Mouse (Mus musculus) thymus, postnatal 10 days (tissue): ENCODE results near the gene AA986860.

Source experiments
- DNase-seq, 2 experiments: peaks; one replicate each; pipeline ENCODE4 v3.0.0; 2021; ENCODE audit warnings: low spot score in 2 of 2

Gene AA986860

DNA sequence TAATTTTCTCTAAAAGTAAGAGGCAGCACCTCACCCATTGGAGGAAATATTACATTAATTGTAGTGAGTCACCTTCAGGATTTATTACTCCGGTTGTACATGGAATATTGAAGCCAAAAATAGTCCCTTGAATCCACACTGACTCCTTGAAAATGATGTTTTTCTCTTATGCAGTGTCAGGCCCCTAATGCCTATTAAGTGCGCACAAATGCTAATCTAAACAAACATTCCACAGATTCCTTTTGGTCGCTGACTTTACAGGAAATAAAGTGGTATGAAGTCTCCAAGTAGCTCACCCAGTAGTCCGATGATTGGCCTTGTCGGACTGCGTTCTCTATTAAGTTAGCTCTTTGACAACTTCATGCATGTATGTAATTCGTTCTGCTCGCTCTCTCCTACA lies 3.1 kb downstream of the AA986860 start:
- DNase-seq = no peak

DNA sequence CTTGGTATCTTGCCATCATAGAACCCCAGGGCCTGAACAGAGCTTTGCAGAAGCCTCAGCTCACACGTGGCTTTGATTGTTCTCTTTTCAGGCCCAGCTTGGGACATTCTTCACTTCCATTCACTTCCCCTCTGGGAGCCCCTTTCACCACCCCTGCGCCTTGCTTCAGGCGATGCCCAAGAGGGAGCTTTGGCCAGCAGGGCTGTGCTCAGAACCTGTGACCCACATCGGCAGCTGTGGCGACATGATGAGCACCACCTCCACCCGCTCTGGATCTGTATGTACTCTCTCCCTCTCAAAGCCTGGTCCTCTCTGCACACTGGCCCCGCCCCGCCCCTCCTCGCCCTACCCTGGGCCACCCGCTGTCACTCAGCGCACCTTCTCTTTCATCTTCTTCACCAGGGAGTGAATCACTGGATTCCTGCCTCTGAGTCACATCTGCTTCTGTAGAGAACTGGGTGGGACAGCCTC lies 5.7 kb downstream of the AA986860 start:
- no peak for DNase-seq

DNA sequence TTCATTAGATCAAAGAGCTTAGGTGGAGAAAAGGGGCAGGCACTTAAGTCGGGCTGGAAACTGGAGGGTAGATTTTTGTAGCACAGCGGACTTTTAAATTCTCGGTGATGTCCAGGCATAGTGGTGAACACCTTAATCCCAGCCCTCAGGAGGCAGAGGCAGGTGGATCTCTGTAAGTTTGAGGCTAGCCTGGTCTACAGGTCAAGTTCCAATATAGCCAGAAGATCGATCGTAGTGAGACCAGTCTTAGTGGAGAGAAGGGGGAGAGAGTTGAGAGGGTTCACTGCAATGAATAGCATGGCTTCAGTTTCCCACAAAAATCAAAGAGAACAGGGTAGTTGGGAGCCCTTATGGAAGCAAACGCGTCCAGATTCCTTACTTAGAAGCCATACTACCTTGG lies 6.1 kb downstream of the AA986860 start:
- DNase-seq = no peak

DNA sequence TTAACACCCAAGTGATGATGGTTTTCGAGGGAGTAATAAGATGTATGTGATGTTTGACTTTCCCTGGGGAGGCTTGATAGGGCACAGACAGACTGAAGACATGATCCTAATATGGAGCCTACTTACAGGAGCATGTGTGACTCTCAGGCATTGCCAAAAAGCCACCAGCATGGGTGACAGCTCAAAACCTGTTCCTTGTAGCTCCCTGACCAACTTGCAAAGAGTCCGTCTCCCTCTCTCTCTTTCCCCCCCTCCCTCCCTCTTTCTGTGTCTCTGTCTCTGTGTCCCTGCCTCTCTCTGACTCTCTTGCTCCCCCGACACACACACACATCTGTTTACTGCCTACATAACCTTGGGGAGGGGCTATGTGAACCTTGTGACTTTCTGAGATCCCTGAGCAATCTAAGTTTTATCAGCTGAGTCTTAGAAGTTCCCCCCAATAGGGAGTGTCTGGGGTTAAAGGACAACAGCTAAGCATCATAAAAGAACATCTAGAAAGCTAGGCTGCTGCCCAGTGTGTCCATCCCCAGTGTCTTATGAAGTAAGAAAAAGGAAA lies 6.9 kb downstream of the AA986860 start:
- DNase-seq = no peak

DNA sequence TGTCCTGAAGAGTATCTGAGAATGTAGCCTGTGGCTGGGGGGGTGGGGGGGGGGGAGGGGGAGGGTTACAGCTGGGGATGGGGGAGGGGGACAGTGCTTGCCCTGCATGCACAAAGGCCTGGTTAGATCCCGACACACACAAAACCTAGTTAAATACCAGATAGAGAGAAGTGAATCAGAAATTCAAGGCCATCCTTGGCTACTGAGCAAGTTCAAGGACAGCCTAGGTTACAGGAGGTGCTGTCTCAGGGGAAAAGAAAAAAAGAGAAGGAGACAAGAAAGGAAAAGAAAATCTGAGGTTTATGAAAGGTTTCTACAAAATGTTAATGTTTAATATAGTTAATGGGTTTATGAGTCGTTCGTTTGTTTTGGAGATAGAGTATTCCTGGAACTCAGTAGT lies 7.9 kb downstream of the AA986860 start:
- no peak for DNase-seq

DNA sequence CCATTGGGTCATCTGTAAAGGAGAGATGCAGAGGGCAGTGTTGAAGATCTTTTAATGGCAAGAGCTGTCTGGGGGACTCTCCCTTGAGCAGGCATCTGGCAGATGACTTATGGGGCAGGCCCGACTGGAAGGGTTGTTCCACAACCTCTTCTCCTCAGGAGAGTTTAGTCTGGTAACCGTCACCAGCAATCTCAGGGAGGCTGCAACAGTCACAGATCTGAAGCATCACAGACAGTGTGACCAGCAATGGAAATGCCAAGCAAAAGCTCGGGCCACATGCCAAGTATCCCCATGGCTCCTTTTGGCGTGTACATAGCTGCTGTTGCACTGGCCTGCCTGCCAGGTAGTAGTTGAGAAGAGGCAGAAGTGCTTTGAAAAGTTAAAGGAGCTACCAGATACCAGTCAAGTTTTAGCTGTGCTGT lies 8.5 kb downstream of the AA986860 start:
- DNase-seq = no peak

DNA sequence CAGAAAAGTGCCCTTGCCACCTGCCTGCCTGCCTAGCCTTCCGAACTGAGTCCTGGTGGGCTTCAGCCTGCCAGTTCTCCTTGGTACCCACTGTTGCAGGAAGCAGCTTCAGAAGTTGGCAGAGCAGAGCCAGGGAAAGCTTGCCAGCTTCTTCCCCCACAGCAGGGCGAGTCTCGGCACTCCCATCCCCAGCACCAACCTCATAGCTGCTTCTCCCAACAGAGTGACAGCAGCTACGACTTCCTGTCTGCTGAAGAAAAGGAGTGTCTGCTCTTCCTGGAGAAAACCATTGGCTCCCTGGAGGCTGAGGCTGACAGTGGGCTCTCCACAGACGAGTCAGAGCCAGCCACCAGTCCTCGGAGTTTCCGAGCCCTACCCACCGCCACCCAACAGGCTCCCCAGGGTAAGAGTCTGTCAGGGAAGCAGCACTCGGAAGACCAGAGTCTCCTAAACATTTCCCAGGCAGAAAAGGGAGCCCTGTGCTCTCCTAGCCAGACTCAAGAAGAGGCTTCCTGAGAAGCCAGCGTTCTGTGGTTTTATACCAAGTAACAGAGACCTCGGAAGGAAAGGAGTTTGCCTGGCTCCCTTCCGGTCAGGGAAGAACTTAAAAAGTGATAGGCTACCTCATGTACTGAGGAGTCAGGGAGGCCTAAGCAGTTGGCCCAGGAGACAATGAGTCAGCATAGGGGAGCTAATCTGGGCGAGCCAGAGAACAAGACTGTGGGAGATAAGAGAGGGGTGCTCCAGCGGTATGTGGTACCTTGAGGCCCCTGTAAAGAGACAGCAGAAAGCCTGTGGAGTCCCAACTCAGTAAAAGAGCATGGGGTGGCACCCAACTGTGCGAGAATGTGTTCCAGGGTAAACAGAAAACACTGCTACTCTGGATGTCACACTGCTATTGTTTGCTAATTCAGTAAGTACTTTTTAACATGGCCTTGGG lies 9.3 kb downstream of the AA986860 start:
- DNase-seq = no peak

DNA sequence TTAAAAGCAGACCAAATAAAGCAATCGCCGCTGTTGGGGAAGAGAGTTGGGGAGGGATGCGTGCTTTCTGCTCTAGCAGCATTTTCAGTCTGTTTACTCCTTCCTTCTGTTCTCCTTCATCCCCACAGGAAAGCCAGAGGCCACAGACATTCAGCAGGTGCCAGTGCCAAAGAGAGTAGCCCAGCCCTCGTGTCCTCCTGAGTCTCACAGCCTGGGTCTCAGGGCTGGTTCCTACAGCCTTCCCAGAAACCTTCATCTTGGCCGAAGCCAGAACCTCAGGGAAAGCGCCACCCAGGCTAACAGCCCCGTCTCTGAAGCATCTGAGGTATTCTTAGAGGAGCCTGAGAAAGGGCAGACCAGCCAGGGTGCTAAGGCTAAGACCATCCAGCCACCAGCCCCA lies 10.4 kb downstream of the AA986860 start:
- DNase-seq = no peak

DNA sequence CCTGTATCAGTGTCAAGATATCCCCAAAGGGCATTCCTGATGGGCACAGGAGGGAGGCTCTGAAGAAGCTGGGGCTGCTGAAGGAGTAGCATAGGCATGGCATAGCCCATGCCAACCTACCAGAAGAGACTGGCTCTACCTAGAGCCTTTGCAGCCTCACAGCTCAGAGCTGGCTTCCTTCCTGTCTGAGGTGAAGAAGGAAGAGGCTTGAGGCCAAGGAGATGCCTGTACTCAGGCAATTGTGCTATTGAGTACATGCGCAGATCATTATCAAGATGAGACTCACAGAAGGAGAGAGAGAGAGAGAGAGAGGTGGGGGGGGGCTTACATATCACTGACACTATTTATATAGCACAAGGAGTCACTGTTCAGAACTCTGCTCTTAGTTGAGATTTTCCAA lies 12.0 kb downstream of the AA986860 start:
- DNase-seq = no peak

DNA sequence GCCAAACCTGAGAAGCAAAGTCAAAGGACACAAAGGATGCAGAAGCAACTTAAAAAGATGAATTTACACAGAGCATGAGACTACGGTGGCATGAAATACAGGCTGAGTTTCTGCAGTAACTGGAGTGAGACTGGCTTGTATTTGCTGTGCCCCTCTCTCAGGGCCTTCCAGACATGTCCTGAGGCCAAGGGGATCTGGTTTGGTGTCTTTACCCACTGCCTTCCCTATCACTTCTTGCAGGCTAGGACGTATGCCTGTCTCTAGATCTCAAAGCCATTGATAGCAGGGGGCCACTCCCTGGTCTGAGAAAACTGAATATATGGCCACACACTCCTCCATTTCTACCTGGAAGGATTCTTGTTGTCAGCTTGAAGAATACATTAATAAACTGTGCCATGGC lies 12.4 kb downstream of the AA986860 start:
- DNase-seq = no peak

DNA sequence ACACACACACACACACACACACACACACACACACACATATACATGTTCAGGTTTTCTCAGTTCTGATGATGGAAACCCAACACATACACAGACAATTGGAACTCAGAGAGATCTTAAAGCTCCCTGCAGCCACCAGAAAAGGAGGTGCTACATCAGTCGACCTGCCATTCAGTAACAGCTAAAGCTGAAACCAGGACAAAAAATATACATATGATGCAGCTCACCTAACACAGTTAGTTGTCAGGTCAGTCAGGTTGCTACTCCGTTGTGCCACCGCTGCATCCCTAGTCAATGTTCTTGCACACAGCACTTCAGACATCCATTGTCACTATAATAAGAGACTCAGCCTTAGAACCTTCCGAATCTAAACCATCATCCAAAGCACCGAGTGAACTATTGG lies 13.2 kb downstream of the AA986860 start:
- no peak for DNase-seq

DNA sequence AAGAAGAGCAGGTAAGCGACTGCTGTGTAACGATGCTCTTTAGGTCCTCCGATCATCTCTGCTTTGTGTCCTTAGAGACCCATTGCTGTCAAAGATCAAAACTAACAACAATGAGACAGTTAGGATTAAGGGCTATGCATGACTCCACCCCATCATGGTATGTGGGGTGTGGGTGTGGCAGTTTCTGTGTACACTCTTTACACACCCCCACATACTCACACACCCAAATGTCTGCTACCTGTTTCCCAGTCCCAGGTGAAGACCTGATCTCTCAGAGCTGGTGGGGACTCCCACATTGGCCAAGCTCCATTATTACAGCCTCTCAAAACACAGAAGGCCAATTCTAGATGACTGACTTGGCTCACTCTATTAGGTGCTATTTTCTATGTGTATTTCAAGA lies 13.8 kb downstream of the AA986860 start:
- DNase-seq = no peak

DNA sequence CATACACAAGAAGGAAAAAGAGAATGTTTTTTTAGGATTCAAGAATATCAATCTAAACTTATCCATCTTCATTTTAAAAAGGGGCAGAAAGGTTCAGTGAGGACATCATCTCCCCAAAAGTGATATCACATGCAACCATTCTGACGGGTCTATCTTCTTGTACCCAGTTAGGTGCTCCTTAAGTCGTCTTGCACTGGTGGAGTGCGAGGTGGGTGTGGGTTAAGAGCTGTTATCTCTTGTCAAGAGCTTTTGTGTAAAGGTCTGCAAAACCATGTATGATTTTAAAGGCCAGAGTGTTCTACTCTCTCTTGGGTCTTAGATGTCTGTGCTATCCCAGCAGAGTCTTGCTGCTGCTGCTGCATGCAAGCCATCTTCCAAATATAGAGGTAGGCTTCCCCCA lies 15.0 kb downstream of the AA986860 start:
- DNase-seq = no peak

DNA sequence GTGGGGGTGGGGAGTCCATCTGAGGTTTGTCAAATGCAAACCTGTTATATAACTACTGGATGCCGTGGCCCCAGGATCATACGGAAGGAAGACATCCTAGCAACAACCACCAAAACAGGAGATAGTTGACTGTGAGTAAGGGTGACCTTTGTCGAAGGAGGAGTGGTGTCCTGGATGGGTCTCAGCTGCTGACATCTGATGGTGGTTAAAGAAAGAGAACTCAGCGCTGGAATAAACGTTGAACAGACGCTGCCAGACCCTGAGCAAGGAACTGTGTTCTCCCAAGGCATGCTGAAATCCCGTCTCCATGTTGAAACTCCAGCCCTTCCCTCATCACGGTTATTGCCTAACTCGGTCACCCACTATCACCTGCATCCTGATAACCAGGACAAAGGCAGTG lies 27.9 kb downstream of the AA986860 start:
- no peak for DNase-seq

DNA sequence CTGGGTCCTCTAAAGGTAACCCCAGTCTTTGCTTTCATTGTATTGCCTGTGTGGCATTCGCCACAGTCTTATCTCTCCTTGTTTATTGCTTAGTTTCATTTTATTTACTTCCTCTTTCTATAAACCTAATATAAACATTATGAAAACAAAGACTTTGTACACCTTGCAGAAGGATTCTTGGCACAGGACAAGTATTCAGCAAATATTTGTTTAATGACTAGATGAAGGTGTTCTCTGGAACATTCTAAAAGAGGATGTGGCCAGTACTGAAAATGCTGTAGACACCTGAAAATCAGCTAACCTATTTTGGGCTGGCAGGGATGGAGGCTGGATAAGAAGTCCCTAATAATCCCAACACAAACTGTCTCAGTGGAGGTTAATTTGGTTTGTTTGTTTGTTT lies 29.8 kb downstream of the AA986860 start:
- no peak for DNase-seq

DNA sequence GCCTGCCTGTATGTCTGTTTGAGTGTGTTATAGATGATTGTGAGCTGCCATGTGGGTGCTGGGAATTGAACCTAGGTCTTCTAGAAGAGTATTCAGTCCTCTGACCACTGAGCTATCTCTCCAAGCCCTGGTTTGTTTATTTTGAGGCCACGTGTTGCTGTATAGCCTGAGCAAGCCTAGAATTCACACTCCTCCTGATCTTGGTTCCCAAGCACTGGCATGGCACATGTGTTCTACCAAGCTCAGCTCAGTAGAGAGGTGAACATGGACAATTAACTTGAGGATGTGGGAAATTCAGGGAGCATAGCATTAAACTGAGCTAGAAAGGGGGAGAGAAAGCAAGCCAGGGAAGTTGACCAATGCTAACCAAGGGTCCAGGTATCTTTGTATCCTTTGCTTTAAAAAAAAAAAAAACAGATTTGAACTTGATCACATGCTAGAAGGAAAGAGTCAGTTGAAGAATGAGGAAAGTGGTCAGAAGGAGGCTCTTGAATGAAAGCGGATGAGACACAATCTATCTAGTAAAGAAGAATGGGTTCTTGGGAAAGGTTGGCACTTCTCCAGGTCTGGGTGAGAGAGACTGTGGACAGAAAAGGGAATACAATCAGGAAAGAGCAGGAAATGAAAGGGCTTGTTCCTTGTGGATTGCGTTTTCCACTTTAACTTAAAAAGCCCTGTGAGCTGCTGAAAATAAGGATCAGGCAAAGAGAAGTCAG lies 30.4 kb downstream of the AA986860 start:
- no peak for DNase-seq

DNA sequence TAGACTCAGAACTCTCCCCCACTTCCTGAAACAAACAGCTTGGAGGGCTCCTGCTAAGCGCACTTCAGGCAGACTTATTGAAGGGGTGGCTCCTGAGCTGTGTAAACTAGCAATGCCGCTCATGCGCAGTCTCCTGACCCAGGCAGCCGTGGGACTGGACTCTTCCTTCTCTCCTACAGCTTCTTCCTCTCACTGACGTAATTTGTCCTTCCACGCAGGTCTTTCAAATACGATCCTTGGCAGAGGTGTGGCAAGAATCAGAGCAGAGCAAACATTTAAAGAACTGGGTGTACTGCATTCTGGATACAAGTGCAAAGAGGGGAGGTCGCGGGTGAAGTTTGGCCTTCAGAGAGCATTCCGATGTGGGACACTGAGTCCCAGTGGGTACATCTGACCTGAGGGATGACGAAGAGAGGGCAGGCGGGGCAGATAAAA lies 32.3 kb downstream of the AA986860 start:
- DNase-seq = no peak

DNA sequence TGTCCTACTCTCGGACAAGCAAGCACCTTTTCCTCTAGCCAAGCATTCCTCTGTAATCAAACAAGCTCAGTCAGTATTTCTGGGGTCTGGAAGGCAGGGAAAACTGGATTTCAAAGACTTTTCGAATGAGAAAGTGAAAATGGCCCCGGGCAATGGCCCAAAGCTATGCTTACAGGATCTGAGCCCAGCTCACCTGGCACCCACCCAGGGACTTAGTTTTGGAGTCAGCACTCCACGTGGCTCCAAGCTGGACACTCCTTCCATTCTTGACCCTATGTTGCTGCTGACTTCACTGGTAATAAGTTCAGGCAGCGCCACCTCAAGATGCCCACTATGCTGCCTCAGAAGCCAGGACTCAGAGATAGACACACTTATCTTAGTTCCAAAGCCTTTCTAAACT lies 35.3 kb downstream of the AA986860 start:
- no peak for DNase-seq

DNA sequence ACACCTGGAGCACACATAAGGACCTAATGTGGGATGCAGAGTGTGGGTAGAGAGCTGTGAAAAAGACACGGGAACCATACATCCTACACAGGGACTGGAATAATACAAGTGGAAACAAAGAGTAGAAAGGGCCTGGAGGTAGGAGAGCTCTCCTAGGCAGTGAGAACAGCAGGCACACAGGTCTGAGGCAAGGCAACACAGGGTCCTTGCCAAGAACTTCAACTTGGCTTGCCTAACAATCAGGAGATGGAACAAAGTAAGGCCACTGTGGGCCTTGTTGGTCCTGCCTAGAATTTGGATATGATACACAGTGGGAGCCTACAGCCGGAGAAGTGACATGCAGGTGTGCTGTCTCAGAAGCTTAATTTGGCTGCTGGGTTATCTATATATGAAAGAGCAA lies 38.1 kb downstream of the AA986860 start:
- no peak for DNase-seq

DNA sequence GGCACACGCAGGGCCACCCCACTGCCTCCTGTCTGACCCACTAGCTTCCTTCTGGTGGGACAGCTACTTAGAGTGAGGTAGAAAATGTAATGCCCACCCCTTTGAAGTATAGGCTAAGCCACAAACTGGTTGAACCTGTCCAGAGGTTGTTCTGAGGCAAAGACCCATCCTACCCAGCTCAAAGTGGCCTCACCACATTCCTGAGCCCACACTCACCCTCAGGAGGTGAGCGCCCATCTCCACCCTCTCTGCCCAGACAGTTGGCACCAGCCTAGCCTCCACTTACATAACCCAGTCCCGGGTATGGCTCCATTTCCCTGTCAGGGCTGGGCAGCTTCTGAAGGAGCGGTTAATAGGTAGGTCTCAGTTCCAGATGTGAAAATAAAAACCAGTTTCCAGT lies 38.7 kb downstream of the AA986860 start:
- no peak for DNase-seq

DNA sequence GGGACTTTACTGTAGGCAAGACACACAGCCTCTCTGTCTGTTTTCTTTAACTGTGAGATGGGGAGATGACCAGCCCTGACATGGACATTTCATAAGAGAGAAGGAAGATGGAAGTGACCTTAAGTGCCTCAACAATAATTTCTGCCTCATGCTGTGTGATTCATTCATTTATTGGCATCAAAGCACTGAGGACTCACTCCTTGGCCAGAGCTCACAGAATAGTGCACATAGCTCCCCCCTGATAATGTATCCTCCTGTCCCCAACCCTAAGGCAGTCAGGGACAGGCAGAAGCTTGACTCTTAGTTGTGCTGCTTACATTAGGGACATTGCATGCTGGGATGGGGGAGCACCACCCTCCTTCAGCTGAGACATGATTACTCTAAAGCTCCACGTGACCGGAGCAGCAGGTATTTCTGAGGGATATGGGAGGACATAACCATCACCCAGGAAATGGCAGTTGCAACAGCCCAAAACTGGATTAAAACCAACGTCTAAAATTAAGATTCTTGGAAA lies 39.3 kb downstream of the AA986860 start:
- no peak for DNase-seq

DNA sequence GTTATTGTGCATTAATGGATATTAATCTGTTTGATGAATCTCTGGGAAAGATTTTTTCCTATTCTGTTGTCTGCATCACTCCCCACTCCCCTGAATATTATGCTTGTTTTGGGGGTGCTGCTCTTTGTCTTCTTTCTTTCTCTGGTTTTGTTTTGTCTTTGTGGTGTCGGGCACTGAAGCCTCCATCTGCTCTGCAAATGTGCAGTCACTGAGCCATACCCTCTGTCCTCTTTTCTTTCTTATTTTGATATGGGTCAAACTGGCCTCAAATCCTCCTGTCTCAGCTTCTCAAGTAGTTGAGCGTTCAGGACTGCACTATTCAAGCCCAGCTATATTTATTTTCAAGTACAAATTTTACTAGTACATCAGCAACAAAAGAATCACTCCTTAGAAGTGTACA lies 43.5 kb downstream of the AA986860 start:
- DNase-seq = no peak
